Mouse (Mus musculus) ES-Bruce4 (cell line): ENCODE measurements at regions not wholly inside any gene's neighbourhood (a gene's known extent, or its start where the extent isn't known, plus 50 kb on each side); places are given as distances from the start of the nearest gene placed in this dataset.

Experiments used
- CTCF ChIP-seq: IDR thresholded peaks from one replicate; pipeline ENCODE4 v1.8.1; 2011; ENCODE audit warnings: low read depth, low read length
- POLR2A ChIP-seq: IDR thresholded peaks from one replicate; pipeline ENCODE4 v1.8.1; 2011; ENCODE audit warnings: low read length; ENCODE audit not compliant: insufficient read depth

- TF ChIP-seq CTCF, result no peak
- TF ChIP-seq POLR2A, result no peak
Measured at GRCm38 (mm10) chr15:7008725-7009380, 81.6 kb upstream of the Lifr start.
